Mouse (Mus musculus): Measurements from ENCODE around the gene Wdr13.

DNA sequence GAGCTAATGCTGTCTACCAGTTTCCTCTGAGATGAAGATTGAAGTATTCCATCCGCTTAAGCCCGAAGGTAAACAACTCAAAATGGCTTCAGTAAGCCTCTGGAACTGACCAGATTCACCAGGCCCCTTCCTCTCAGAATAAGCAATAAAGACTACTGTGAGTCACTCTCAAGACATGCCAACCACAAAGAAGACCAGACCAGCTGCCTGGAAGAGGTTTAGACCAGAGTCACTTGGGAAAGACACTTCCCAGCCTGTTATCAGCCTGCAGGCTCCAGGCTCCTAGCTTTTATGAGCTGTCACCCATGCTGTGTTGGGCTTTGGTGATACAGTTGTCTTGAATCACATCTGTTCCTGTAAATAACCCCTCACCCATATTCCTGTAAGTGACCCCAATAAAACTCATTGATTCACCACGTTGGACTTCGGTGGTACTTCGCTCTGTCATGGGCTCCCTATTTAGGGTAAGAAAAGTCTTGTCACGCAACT lies 47.9 kb downstream of the Wdr13 start:
- no peak for TF ChIP-seq CTCF (IDR thresholded peaks at IDR 0.05; ENCODE audit: low read depth)
- no peak for TF ChIP-seq EP300 (optimal IDR thresholded peaks at IDR 0.05)
